Mouse (Mus musculus) spleen, postnatal 14 days (tissue): ENCODE data around the gene Trmt61a.
A peak's percentile ranks its signal among the peaks of the same experiment; 100 is the strongest.
"Not testable (repeated sequence)": the region's sequence is repeated elsewhere in the genome, so short reads cannot be mapped to it uniquely, and the experiment has no call there.

ENCODE experiments used
- DNase-seq, 2 experiments: peaks; one replicate each; pipeline ENCODE4 v3.0.0; 2021 to 2022; ENCODE audit warnings: low spot score in 2 of 2

Gene Trmt61a

GRCm38 (mm10) chr12:111677882-111678669, at the start of gene Trmt61a:
Trmt61a (plus strand) TSS chr12:111678105.
- DNase-seq = peak; percentile 67 to 85

- DNase-seq = peak in 1 of 2 experiments; percentile 45
Measured at GRCm38 (mm10) chr12:111648061-111648645, 29.8 kb upstream of the Trmt61a start.

- no peak for DNase-seq
Measured at GRCm38 (mm10) chr12:111652953-111653352, 25.0 kb upstream of the Trmt61a start.

- DNase-seq = peak in 1 of 2 experiments; percentile 37
Measured at GRCm38 (mm10) chr12:111653434-111653833, 24.5 kb upstream of the Trmt61a start.

- no peak for DNase-seq
Measured at GRCm38 (mm10) chr12:111655695-111656094, 22.2 kb upstream of the Trmt61a start.

- no peak for DNase-seq
Measured at GRCm38 (mm10) chr12:111659331-111659730, 18.6 kb upstream of the Trmt61a start.

- no peak for DNase-seq
Measured at GRCm38 (mm10) chr12:111660628-111661027, 17.3 kb upstream of the Trmt61a start.

GRCm38 (mm10) chr12:111661554-111661953, 16.4 kb upstream of the Trmt61a start:
- not testable (repeated sequence) for DNase-seq

- no peak for DNase-seq
Measured at GRCm38 (mm10) chr12:111663228-111664143, 14.4 kb upstream of the Trmt61a start.

GRCm38 (mm10) chr12:111664144-111664634, 13.7 kb upstream of the Trmt61a start:
- DNase-seq = no peak

GRCm38 (mm10) chr12:111665041-111665880, 12.6 kb upstream of the Trmt61a start:
- DNase-seq = no peak

GRCm38 (mm10) chr12:111666380-111666779, 11.5 kb upstream of the Trmt61a start:
- no peak for DNase-seq

GRCm38 (mm10) chr12:111667421-111667820, 10.5 kb upstream of the Trmt61a start:
- DNase-seq = no peak

- peak; percentile 79 to 88 for DNase-seq
Measured at GRCm38 (mm10) chr12:111668457-111668912, 9.4 kb upstream of the Trmt61a start.

GRCm38 (mm10) chr12:111669000-111669788, 8.7 kb upstream of the Trmt61a start:
- no peak for DNase-seq

GRCm38 (mm10) chr12:111669961-111670360, 7.9 kb upstream of the Trmt61a start:
- DNase-seq = no peak

GRCm38 (mm10) chr12:111670371-111670971, 7.4 kb upstream of the Trmt61a start:
- no peak for DNase-seq

GRCm38 (mm10) chr12:111670976-111671375, 6.9 kb upstream of the Trmt61a start:
- DNase-seq = no peak

GRCm38 (mm10) chr12:111671431-111671902, 6.4 kb upstream of the Trmt61a start:
- DNase-seq = no peak
